Mouse (Mus musculus) kidney, adult 2 months (tissue): ENCODE measurements at regions not wholly inside any gene's neighbourhood (a gene's known extent, or its start where the extent isn't known, plus 50 kb on each side); places are given as distances from the start of the nearest gene placed in this dataset.

ENCODE experiments used
- CTCF ChIP-seq: fragments of 200-500 bp; conservative IDR thresholded peaks from 2 replicates; pipeline ENCODE4 v1.5.1; 2011; ENCODE audit warnings: low read depth, mild to moderate bottlenecking, control low read depth, low read length, moderate library complexity, mixed read lengths; ENCODE audit not compliant: insufficient read depth, insufficient read length
- POLR2A ChIP-seq: fragments of 200-500 bp; IDR thresholded peaks from one replicate; pipeline ENCODE4 v1.6.1; 2011; ENCODE audit warnings: low read depth, low read length, control low read depth

DNA sequence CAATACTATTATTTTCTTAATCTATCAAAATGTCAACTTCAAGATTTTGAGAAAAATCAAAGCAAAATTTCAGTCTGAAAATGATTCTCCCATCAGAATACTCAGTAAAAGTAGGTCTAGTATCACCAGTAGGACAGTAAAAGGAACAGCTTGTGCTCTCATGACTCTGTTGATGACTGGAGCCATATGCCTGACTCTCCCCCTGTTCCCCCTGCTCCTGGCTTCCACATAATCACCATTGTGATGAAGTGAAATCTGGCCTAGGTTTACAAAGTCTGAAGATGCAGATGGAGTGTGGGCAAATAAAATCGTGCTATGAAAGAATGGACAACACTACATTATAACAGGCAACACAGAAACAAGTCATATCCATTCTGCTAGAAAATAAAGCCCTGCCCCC lies 708.3 kb upstream of the Nrsn1 start:
- TF ChIP-seq CTCF, result no peak
- no peak for TF ChIP-seq POLR2A
